In genomic region chr4:150236031-150236430, GRCm38 (mm10) we compare ENCODE assay signal across 9 mouse cellular contexts. TPM values are rescaled to one million over a fixed set of nuclear protein-coding genes. Genes with fewer than 3 reads are reported as not detected.
A peak's percentile ranks its signal among the peaks of the same experiment; 100 is the strongest.
DNase-seq lines count a peak whose midpoint lies in the region; ATAC-seq and TF ChIP-seq lines count a peak whose summit lies in the region.
"Had no signal": no experiment of that assay in that cellular context is flagged by ENCODE, and none has a peak within 500 bp of the region (broad histone marks: within the 10 kb centered on the region; RNA-seq: fewer than 3 reads in every experiment).

No protein-coding gene starts in this region.

- no peaks in the 10 kb centered on the region for H3K27me3 ChIP-seq in embryonic facial prominence, embryonic 13.5 days
- no peaks in the 10 kb centered on the region for H3K27me3 ChIP-seq in intestine, embryonic 16.5 days (replicated peaks; ENCODE audit: control insufficient read depth, insufficient read depth, low read length)
- no peaks in the 10 kb centered on the region for H3K27me3 ChIP-seq in neural tube, embryonic 14.5 days (ENCODE audit: control insufficient read depth, insufficient read depth, low read length)

- TF ChIP-seq CTCF in left cerebral cortex, adult 2 months (IDR thresholded peaks at IDR 0.05) = no peak

- peak overlapping the region; percentile 90 for H3K9ac ChIP-seq in embryonic facial prominence, embryonic 13.5 days
- H3K9ac ChIP-seq in intestine, embryonic 16.5 days (ENCODE audit: low read depth, low read length) = peak overlapping the region; percentile 83
- peak overlapping the region; percentile 85; the same call in 1 of the 2 replicates for H3K9ac ChIP-seq in neural tube, embryonic 14.5 days (replicated peaks; ENCODE audit: low read depth, low read length)

- H3K9me3 ChIP-seq in embryonic facial prominence, embryonic 13.5 days = no peaks in the 10 kb centered on the region
- H3K9me3 ChIP-seq in intestine, embryonic 16.5 days (ENCODE audit: control insufficient read depth, low read length) = no peaks in the 10 kb centered on the region
- no peaks in the 10 kb centered on the region for H3K9me3 ChIP-seq in neural tube, embryonic 14.5 days (ENCODE audit: control insufficient read depth, low read length)

- 84% methylated on average over 8 of the region's 8 CpGs for WGBS in embryonic facial prominence, embryonic 13.5 days
- WGBS in intestine, embryonic 16.5 days = 71% methylated on average over 8 of the region's 8 CpGs
- WGBS in neural tube, embryonic 14.5 days = 78% methylated on average over 8 of the region's 8 CpGs

- ATAC-seq in embryonic facial prominence, embryonic 13.5 days (ENCODE audit: insufficient number of reproducible peaks, insufficient read depth, low FRiP score, low TSS enrichment, low read depth) = no peak
- no peak for ATAC-seq in intestine, embryonic 16.5 days
- no peak for ATAC-seq in neural tube, embryonic 14.5 days (ENCODE audit: low read depth)

- peaks cover 55% of the 10 kb centered on the region for H3K4me1 ChIP-seq in embryonic facial prominence, embryonic 13.5 days
- H3K4me1 ChIP-seq in intestine, embryonic 16.5 days (ENCODE audit: control insufficient read depth, insufficient read depth, low read length) = peaks cover 16% of the 10 kb centered on the region
- H3K4me1 ChIP-seq in neural tube, embryonic 14.5 days (ENCODE audit: control insufficient read depth, insufficient read depth, low read length) = peaks cover 25% of the 10 kb centered on the region

- intact Hi-C loops in left cerebral cortex, adult 2 months (cut with DNase I) = no loop called here
- intact Hi-C loops in left cerebral cortex, postnatal 25 days (cut with DNase I) = no loop called here

- peak overlapping the region; percentile 98 for H3K4me3 ChIP-seq in left cerebral cortex, adult 2 months
- H3K4me3 ChIP-seq in embryonic facial prominence, embryonic 13.5 days = peak overlapping the region; percentile 77
- peak overlapping the region; percentile 88 for H3K4me3 ChIP-seq in intestine, embryonic 16.5 days (ENCODE audit: low read length)
- H3K4me3 ChIP-seq in neural tube, embryonic 14.5 days (ENCODE audit: low read depth, low read length) = peak overlapping the region; percentile 69

- H3K36me3 ChIP-seq in embryonic facial prominence, embryonic 13.5 days = peaks cover 8% of the 10 kb centered on the region
- H3K36me3 ChIP-seq in intestine, embryonic 16.5 days (ENCODE audit: control insufficient read depth, insufficient read depth, low read length) = peaks cover 5% of the 10 kb centered on the region; the same call in 1 of the 2 replicates
- peaks cover 1% of the 10 kb centered on the region; the same call in 1 of the 2 replicates for H3K36me3 ChIP-seq in neural tube, embryonic 14.5 days (ENCODE audit: control insufficient read depth, insufficient read depth, low read length)

- DNase-seq in left cerebral cortex, adult 2 months (ENCODE audit: extremely low spot score in 1 of 2, low spot score in 2 of 2) = no peak
- DNase-seq in left cerebral cortex, postnatal 25 days (ENCODE audit: low spot score in 2 of 2) = no peak
- no peak for DNase-seq in layer of hippocampus, postnatal 10 days (ENCODE audit: low spot score in 2 of 2)
- DNase-seq in adrenal gland, adult 18-20 months (ENCODE audit: low spot score in 2 of 2) = no peak
- DNase-seq in testis, postnatal 10 days (ENCODE audit: low spot score) = no peak

- peak overlapping the region; percentile 100 for H3K27ac ChIP-seq in left cerebral cortex, adult 2 months
- peak overlapping the region; percentile 99 for H3K27ac ChIP-seq in embryonic facial prominence, embryonic 13.5 days
- peak overlapping the region; percentile 97 for H3K27ac ChIP-seq in intestine, embryonic 16.5 days (ENCODE audit: low read length)
- H3K27ac ChIP-seq in neural tube, embryonic 14.5 days (ENCODE audit: low read depth, low read length) = peak overlapping the region; percentile 100

- H3K4me2 ChIP-seq in embryonic facial prominence, embryonic 13.5 days = peak overlapping the region; percentile 80
- peak overlapping the region; percentile 53 for H3K4me2 ChIP-seq in intestine, embryonic 16.5 days (ENCODE audit: low read depth, low read length)
- H3K4me2 ChIP-seq in neural tube, embryonic 14.5 days (ENCODE audit: low read depth, low read length) = peak overlapping the region; percentile 52

RNA-seq across cellular contexts. Expression of gene Eno1, which starts 0.5 kb away (rescaled TPM):
- 100 to 1,000 TPM; 410 TPM for total RNA-seq in left cerebral cortex, adult 2 months (2021)
- 100 to 1,000 TPM; 424 to 432 TPM for total RNA-seq in left cerebral cortex, postnatal 25 days (2021)
- polyA plus RNA-seq in embryonic facial prominence, embryonic 13.5 days (2015; fragmentation: Nextera tagmentation; extraction: Ambion mirVana) = 1,290 and 1,439 TPM in 2 replicates
- 1,882 and 2,067 TPM in 2 replicates for polyA plus RNA-seq in intestine, embryonic 16.5 days (2015; fragmentation: Nextera tagmentation; extraction: Ambion mirVana)
- 974 and 1,050 TPM in 2 replicates for polyA plus RNA-seq in neural tube, embryonic 14.5 days (2014; fragmentation: Nextera tagmentation; extraction: Ambion mirVana)
- total RNA-seq in layer of hippocampus, postnatal 10 days (2021) = 100 to 1,000 TPM; 323 to 338 TPM
- total RNA-seq in adrenal gland, adult 18-20 months (2021) = 100 to 1,000 TPM; 471 to 935 TPM

RNA-seq across cellular contexts. Expression of gene Car6, which starts 34.9 kb away (rescaled TPM):
- total RNA-seq in left cerebral cortex, adult 2 months (2021) = not detected
- not detected for total RNA-seq in left cerebral cortex, postnatal 25 days (2021)
- polyA plus RNA-seq in embryonic facial prominence, embryonic 13.5 days (2015; fragmentation: Nextera tagmentation; extraction: Ambion mirVana) = 0.23 TPM in 1 of 2 replicates, not detected in the other
- not detected in 2 replicates for polyA plus RNA-seq in intestine, embryonic 16.5 days (2015; fragmentation: Nextera tagmentation; extraction: Ambion mirVana)
- not detected in 2 replicates for polyA plus RNA-seq in neural tube, embryonic 14.5 days (2014; fragmentation: Nextera tagmentation; extraction: Ambion mirVana)
- total RNA-seq in layer of hippocampus, postnatal 10 days (2021) = not detected
- total RNA-seq in adrenal gland, adult 18-20 months (2021) = 1 to 10 TPM; 1.4 to 2.5 TPM
- polyA plus RNA-seq: urinary bladder, adult 2 months had no signal

RNA-seq across cellular contexts. Expression of gene Rere, which starts 45.4 kb away (rescaled TPM):
- 100 to 1,000 TPM; 113 to 125 TPM for total RNA-seq in left cerebral cortex, adult 2 months (2021)
- 100 to 1,000 TPM in 1 of 2 experiments, 10 to 100 TPM in 1; 84.7 to 103 TPM for total RNA-seq in left cerebral cortex, postnatal 25 days (2021)
- polyA plus RNA-seq in embryonic facial prominence, embryonic 13.5 days (2015; fragmentation: Nextera tagmentation; extraction: Ambion mirVana) = 23.3 and 26.3 TPM in 2 replicates
- 20.0 and 22.2 TPM in 2 replicates for polyA plus RNA-seq in intestine, embryonic 16.5 days (2015; fragmentation: Nextera tagmentation; extraction: Ambion mirVana)
- 50.5 and 50.7 TPM in 2 replicates for polyA plus RNA-seq in neural tube, embryonic 14.5 days (2014; fragmentation: Nextera tagmentation; extraction: Ambion mirVana)
- total RNA-seq in layer of hippocampus, postnatal 10 days (2021) = 100 to 1,000 TPM; 108 to 117 TPM
- total RNA-seq in adrenal gland, adult 18-20 months (2021) = 100 to 1,000 TPM in 1 of 2 experiments, 10 to 100 TPM in 1; 87.8 to 100 TPM
